Mouse (Mus musculus): ENCODE data around the gene Blm.

GRCm38 (mm10) chr7:80422759-80423480 is 112.0 kb downstream of the Blm start:
- TF ChIP-seq TAL1 (IDR thresholded peaks at IDR 0.05; ENCODE audit: low read length) (no peak), GATA1 (IDR thresholded peaks at IDR 0.05; ENCODE audit: low read length) (no peak)

Measured in erythroblast, embryonic 14.5 days (primary cell).